Mouse (Mus musculus) gastrocnemius, postnatal 25 days (tissue): Measurements from ENCODE around the gene Smap1. TPM values are rescaled to one million over a fixed set of nuclear protein-coding genes. Genes with fewer than 3 reads are reported as not detected.

Source experiments
- DNase-seq: peaks from one replicate; pipeline ENCODE4 v3.0.0; 2022
- total RNA-seq, 2 experiments: library from RNA; stranded (reverse); gene quantifications; 1 replicate in 1 of 2; 2 replicates in 1 of 2; pipeline ENCODE4 v1.2.3; 2021

Smap1 gene
- total RNA-seq, 2 experiments from 2014 or later = 29.3 to 31.6 TPM

DNA sequence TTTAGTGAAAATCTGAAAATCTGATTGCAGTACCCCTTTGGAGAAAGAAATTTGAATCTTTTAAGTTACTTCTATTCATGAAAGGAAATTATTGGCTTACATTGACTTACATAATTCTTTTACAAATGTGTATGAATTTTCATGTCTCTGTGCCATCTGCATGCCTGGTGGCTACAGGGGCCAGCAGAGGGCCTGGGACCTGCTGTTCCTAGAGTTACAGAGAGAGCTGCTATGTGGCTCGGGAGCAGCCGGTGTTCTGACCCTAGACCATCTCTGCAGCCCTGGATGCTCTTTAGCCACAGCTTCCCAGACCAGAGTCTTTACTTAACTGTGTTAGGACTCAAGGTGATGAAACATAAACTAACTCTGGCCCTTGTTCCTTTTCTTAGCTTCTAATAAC lies 1.8 kb downstream of the Smap1 start:
- no peak for DNase-seq

- DNase-seq = no peak
These were observed 3.0 kb downstream of the Smap1 start for GRCm38 (mm10) chr1:23919086-23919485.

DNA sequence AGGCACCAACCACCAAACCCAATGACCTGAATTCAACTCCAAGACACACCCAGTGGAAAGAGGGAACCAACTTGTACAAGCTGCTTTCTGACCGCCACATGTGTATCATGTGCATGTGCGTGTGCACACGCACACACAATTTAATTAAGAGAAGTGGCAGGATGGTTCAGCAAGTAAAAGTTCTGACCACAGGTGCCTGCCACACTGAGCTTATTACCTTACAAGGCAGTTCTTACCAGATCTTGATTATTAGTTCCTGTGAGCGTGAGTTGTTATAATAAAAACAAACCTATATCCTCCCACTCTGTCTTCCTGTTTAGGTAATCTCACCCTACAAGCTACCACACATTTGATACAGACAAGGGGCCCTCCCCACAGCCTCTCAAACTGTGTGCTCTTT lies 6.6 kb downstream of the Smap1 start:
- no peak for DNase-seq

DNA sequence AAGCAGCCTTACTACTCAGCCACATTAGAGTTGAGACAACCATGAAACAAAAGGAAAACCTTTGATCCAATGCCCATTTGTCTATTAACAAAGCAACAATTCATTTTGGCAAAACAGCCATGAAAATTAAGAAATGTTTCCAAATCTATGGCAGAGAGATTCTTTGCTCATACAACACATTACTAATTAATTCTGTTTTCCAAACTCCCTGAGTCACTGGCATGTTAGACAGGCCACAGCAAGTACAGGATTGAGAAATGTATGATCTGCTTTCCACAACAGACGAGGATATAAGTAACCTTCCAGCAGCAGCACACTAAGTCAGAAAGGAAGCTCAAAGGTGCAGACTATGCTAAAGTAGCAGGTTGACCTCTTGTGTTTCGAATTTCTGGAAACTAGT lies 9.1 kb downstream of the Smap1 start:
- no peak for DNase-seq

GRCm38 (mm10) chr1:23906082-23906481 lies 16.0 kb downstream of the Smap1 start:
- no peak for DNase-seq

DNA sequence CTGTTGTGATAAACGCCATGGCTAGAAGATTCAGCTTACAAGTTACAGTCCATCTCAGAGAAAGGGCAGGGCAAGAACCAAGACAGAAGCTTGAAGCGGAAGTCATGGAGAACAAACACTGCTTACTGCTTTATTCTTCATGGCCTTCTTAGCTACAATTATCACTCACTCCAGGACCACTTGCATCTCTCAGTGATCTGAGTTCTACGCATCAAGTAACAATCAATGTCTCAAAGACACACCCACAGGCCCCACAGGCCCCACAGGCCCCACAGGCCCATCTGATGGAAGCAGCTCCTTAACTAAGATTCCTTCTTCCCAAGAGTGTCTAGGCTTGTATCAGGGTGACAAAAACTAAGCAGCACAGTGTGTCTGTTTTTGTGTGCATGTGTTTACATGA lies 18.8 kb downstream of the Smap1 start:
- no peak for DNase-seq

GRCm38 (mm10) chr1:23902736-23903135 lies 19.4 kb downstream of the Smap1 start:
- no peak for DNase-seq

- no peak for DNase-seq
These were observed 22.5 kb downstream of the Smap1 start for GRCm38 (mm10) chr1:23899647-23900020.

DNA sequence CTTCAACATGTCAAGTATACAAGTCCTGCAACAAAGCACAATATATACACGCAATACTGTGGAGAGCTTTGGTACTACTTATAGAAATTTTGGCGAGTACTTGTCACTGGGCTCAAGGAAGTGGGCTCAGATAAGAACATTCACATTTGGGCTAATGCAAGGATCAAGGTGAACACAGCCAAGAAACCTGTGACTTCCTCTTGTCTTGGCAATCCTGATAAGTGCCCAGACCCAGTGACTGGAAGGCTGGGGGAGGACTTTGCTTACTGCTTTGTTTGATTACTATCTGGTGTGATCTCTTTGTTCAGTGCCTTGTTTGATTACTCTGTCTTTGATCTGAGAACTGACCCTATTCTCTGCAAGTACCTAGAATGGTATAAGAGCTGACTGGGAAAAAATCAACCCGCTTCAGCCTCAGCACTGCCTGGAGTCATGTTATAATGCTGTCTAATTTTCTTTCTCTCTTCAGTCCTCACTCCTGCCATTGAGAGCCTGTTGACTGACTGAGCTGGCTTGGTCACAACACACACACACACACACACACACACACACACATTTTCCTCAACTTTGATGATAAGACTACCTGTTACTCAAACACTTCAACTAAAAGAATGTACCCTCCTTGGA lies 23.0 kb downstream of the Smap1 start:
- no peak for DNase-seq

GRCm38 (mm10) chr1:23892072-23892471 lies 30.0 kb downstream of the Smap1 start:
- DNase-seq = no peak

- DNase-seq = no peak
These were observed 37.2 kb downstream of the Smap1 start for GRCm38 (mm10) chr1:23884914-23885313.

- DNase-seq = no peak
These were observed 37.9 kb downstream of the Smap1 start for GRCm38 (mm10) chr1:23884087-23884668.

DNA sequence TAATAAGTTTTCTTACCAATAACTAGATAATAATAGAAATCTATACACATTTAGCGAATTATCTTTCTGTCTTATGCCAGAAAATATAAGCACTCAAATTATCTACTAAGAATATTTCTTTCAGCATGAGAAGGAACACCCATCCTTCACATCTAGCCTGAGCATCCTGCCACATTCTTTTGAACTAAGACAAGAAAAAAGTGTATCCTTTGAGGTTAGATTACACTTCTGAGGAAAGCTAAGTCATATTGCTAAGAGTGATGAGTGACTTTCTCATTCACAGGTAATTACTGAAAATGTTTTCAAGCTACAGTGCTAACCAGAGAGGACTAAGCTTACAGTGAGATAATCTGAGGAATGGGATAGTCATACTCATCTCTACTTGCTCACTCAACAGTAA lies 39.4 kb downstream of the Smap1 start:
- DNase-seq = no peak

DNA sequence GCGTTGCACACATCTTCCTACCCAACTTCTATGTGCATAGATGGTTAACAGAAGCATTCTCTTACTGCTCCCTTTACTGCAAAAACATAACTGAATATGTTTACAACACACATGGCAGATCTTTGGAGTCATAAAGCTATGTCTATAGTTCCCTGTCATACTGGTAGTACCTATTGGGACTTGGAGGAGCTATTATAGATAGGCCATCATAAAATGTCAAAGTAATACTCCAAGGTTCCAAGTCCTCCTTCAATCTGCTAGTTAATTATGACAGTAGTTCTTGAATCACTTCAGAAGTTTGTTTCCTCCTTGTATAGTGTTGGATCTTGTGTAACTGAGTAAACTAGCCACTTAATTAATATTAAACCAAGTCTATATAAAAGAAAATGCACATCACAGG lies 49.9 kb downstream of the Smap1 start:
- no peak for DNase-seq

DNA sequence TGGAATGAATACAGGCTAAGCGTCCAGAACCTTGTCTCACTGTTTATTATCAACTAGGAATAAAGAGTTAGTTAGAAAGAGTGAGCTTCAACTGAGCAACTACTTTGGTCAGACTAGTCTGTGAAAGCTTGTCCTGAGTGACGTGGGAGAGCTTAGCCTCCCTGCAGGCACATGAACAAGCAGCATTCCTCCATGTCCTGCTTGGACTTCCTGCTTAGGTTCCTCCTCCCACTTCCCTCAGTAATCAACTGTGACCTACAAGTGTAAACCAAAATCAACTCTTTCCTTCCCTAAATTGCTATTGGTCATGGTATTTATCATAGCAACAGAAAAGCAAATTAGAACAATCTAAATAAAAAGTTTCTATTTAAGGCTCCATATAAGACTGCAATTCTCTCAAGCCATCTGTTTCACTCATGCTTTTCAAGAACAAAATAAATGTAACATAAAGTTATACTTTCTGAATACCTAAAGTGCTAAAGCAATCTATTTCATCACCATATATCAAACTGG lies 54.7 kb downstream of the Smap1 start:
- no peak for DNase-seq

- no peak for DNase-seq
These were observed 56.6 kb downstream of the Smap1 start for GRCm38 (mm10) chr1:23865566-23865965.

- DNase-seq = no peak
These were observed 61.2 kb downstream of the Smap1 start for GRCm38 (mm10) chr1:23860944-23861343.

GRCm38 (mm10) chr1:23855623-23856022 lies 66.5 kb downstream of the Smap1 start:
- DNase-seq = no peak

DNA sequence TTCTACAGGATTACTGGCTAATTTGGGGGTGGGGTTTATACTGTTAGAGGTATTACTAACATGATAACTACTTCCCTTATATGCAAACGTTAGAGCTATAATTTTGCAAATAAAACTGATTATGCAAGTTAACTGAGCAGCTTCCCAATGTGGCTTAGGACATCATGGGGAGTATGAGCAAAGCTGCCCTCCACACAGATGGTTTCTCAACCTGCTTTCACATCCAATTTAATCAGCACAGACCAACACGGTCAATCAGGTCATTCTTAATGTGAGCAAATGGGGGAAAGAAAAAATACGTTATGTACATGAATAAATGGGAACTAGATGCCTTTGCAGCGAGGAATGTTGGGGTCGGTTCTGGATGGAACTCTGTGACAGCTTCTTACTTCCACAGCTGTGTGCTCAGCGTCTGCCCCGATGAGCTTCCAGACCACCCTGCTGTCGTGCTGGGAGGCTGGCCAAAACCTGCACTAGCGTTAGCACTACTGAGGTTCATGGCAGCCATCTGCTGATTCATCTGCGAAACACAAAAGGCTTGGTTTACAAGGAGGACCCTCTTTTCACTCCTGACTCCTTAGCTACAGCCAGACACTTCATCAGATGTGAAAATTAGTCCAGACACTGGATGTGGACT lies 76.0 kb downstream of the Smap1 start:
- no peak for DNase-seq

- no peak for DNase-seq
These were observed 77.1 kb downstream of the Smap1 start for GRCm38 (mm10) chr1:23845007-23845406.

DNA sequence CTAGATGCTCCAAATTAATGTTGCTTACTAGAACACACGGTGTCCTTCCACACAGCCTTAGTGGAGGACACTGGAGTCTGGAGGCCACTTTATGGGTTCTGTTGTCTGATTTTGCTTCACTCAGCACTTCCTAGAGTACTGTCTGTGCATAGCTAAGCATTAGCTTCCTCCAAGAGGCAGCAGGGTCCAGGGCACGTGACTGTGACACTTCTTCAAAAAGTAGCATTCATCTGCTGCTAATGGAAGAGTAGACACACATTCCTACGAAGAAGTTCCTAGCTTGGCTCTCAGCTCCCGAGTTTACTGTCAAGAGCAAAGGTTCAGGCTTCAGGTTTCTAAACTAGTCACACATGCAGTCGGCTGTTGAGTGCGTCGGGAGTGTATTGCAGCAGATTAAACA lies 78.3 kb downstream of the Smap1 start:
- DNase-seq = no peak

GRCm38 (mm10) chr1:23842629-23843028 lies 79.5 kb downstream of the Smap1 start:
- DNase-seq = no peak

DNA sequence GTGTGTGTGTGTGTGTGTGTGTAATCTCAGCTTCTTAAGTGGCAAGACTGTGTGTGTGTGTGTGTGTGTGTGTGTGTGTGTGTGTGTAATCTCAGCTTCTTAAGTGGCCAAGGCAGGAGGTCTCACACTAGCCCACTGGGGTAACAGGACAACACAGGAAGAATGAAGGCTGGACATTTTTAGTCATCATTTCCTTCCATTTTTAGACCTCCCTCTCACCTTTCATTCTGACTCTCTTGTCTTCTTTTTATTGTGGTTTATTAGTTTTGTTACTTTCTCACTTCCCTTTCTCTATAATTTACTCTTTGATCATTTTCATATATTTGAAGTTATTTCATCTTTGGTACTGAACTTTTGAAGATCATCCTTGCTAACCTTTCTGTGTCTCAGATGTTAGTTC lies 81.2 kb downstream of the Smap1 start:
- DNase-seq = no peak

DNA sequence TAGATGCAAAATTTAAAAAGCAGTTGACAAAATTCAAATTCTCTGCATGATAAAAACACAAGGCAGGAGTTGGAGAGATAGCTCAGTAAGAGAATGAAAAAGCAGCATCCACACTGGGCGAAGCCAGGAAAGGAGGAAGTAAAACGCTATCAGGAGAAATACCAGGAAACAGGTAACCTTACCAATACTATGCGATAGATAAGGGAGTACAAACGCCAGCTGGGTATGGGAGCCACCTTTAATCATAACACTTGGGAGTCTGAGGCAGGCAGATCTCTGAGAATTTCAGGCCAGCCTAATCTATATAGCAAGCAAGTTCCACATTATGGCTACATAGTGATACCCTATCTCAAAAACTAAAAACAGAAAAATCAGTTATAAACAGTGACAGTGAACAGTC lies 85.5 kb downstream of the Smap1 start:
- DNase-seq = no peak
